7 mouse cellular contexts compared by ENCODE assay signal in the genomic region with DNA sequence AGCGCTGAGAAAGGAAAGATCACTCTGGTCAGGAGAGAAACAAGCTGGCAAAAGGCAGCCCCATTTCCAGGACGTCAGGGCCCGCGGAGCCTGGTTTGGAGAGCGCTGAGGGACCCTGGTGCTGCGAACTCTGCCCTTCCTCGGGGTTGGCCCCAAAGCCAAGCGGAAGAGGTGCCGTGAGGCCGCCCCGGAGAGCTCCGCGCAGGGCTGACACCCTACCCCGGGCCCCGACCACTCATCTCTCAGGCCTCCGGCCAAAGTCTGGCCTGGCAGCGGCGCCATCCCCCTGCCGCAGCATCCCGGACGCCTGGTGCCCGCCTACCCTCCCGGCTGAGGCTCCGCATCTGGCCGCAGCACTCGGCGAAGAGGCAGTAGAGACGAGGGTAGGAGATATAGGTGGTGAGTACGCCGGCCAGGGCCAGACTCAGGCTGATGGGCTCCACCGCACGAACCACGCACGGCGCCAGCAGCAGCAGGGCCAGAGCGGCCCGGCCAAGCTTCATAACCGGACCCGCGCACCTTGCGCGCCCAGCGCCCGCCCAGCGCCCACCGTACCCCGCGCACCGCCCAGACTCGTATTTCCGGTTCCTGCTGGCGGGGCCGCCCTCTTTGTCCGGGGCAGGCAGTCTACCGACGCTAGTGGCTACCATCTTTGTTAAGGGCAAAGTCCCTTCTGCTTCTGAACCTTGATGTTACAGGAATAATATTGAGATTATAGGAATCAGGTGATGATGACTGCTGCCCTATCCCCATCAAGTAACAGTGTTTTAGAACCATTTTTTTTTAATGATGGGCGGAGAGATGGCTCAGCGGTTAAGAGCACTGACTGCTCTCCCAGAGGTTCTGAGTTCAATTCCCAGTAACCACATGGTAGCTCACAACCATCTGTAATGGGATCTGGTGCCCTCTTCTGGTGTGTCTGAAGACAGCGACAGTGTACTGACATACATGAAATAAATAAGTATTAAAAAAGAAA. TPM values are rescaled to one million over a fixed set of nuclear protein-coding genes. Genes with fewer than 3 reads are reported as not detected.
DNase-seq lines count a peak whose midpoint lies in the region; ATAC-seq lines count a peak whose summit lies in the region.

A gene (minus strand): TSS at position 582 of the 976 bp plus-strand sequence.

- peak within 1 kb of the TSS; percentile 20; the same call in 1 of the 2 replicates for H3K27ac ChIP-seq in embryonic facial prominence, embryonic 11.5 days (replicated peaks; ENCODE audit: low read depth, low read length)
- H3K27ac ChIP-seq in limb, embryonic 11.5 days (replicated peaks; ENCODE audit: low read depth, low read length): no peak within 1 kb of the TSS; the same call in 1 of the 2 replicates
- H3K27ac ChIP-seq in midbrain, embryonic 14.5 days (replicated peaks; ENCODE audit: low read depth, low read length): peak within 1 kb of the TSS; percentile 68

- H3K9me3 ChIP-seq in embryonic facial prominence, embryonic 11.5 days (replicated peaks; ENCODE audit: control insufficient read depth, low read length): no peaks in the 10 kb centered on the region
- H3K9me3 ChIP-seq in limb, embryonic 11.5 days (ENCODE audit: control insufficient read depth, low read length): no peaks in the 10 kb centered on the region
- H3K9me3 ChIP-seq in midbrain, embryonic 14.5 days (ENCODE audit: control insufficient read depth, low read length): no peaks in the 10 kb centered on the region

- peak within 1 kb of the TSS; percentile 95 for H3K4me3 ChIP-seq in embryonic facial prominence, embryonic 11.5 days (ENCODE audit: low read depth, low read length)
- H3K4me3 ChIP-seq in limb, embryonic 11.5 days (ENCODE audit: low read depth, low read length): peak within 1 kb of the TSS; percentile 98
- H3K4me3 ChIP-seq in midbrain, embryonic 14.5 days (replicated peaks; ENCODE audit: low read depth, low read length): peak within 1 kb of the TSS; percentile 98

- H3K27me3 ChIP-seq in embryonic facial prominence, embryonic 11.5 days (ENCODE audit: control insufficient read depth, insufficient read depth, low read length): no peaks in the 10 kb centered on the region
- H3K27me3 ChIP-seq in limb, embryonic 11.5 days (ENCODE audit: control insufficient read depth, insufficient read depth, low read length): no peaks in the 10 kb centered on the region
- H3K27me3 ChIP-seq in midbrain, embryonic 14.5 days (ENCODE audit: control insufficient read depth, insufficient read depth, low read length): no peaks in the 10 kb centered on the region

- peak within 1 kb of the TSS; percentile 84 for H3K4me2 ChIP-seq in embryonic facial prominence, embryonic 11.5 days (ENCODE audit: low read depth, low read length)
- peak within 1 kb of the TSS; percentile 89 for H3K4me2 ChIP-seq in limb, embryonic 11.5 days (ENCODE audit: low read depth, severe bottlenecking)
- peak within 1 kb of the TSS; percentile 91 for H3K4me2 ChIP-seq in midbrain, embryonic 14.5 days (ENCODE audit: low read length)

- H3K36me3 ChIP-seq in embryonic facial prominence, embryonic 11.5 days (replicated peaks; ENCODE audit: control insufficient read depth, insufficient read depth, low read depth, low read length): peaks cover 7% of the 10 kb centered on the region
- peaks cover 15% of the 10 kb centered on the region for H3K36me3 ChIP-seq in limb, embryonic 11.5 days (ENCODE audit: control insufficient read depth, insufficient read depth, low read length)
- H3K36me3 ChIP-seq in midbrain, embryonic 14.5 days (ENCODE audit: control insufficient read depth, insufficient read depth, low read length): peaks cover 34% of the 10 kb centered on the region

- H3K4me1 ChIP-seq in embryonic facial prominence, embryonic 11.5 days (ENCODE audit: control insufficient read depth, insufficient read depth, low read length): peaks cover 2% of the 10 kb centered on the region; the same call in 1 of the 2 replicates
- peaks cover 8% of the 10 kb centered on the region for H3K4me1 ChIP-seq in limb, embryonic 11.5 days (ENCODE audit: control insufficient read depth, insufficient read depth, low read length)
- peaks cover 10% of the 10 kb centered on the region for H3K4me1 ChIP-seq in midbrain, embryonic 14.5 days (ENCODE audit: control insufficient read depth, insufficient read depth, low read length)

- 2% methylated on average over 54 of the region's 59 CpGs for WGBS in embryonic facial prominence, embryonic 11.5 days
- 2% methylated on average over 59 of the region's 59 CpGs for WGBS in limb, embryonic 11.5 days
- WGBS in midbrain, embryonic 14.5 days: 2% methylated on average over 59 of the region's 59 CpGs

- peak; percentile 94 for DNase-seq in adrenal gland, postnatal 14 days
- peak; percentile 95 for DNase-seq in embryonic facial prominence, embryonic 11.5 days (ENCODE audit: low spot score)
- peak; percentile 99 for DNase-seq in heart, adult 11 months
- DNase-seq in kidney, adult 18-20 months: peak; percentile 90
- peak; percentile 92 for DNase-seq in limb, embryonic 11.5 days (ENCODE audit: low spot score)
- DNase-seq in midbrain, embryonic 14.5 days: peak; percentile 96
- DNase-seq in spleen, adult 18-20 months: peak; percentile 79 to 86

- ATAC-seq in embryonic facial prominence, embryonic 11.5 days (replicated peaks; ENCODE audit: insufficient number of reproducible peaks, low FRiP score, low TSS enrichment, low read depth): peak; percentile 94
- peak; percentile 88 for ATAC-seq in limb, embryonic 11.5 days (ENCODE audit: insufficient number of reproducible peaks, low FRiP score, low TSS enrichment, low read depth)
- peak; percentile 93 for ATAC-seq in midbrain, embryonic 14.5 days (ENCODE audit: low FRiP score, low TSS enrichment)

- peak within 1 kb of the TSS; percentile 93 for H3K9ac ChIP-seq in embryonic facial prominence, embryonic 11.5 days (replicated peaks; ENCODE audit: low read length)
- peak within 1 kb of the TSS; percentile 89 for H3K9ac ChIP-seq in limb, embryonic 11.5 days (ENCODE audit: low read length)
- H3K9ac ChIP-seq in midbrain, embryonic 14.5 days (replicated peaks; ENCODE audit: low read length): peak within 1 kb of the TSS; percentile 89

RNA-seq across cellular contexts. Expression of the gene that starts here (rescaled TPM):
- total RNA-seq in adrenal gland, postnatal 14 days (2021): 33.5 and 42.5 TPM in 2 replicates
- 84.8 and 86.6 TPM in 2 replicates for polyA plus RNA-seq in embryonic facial prominence, embryonic 11.5 days (2014; fragmentation: Nextera tagmentation; extraction: Ambion mirVana)
- 77.7 and 83.5 TPM in 2 replicates for polyA plus RNA-seq in limb, embryonic 11.5 days (2014; fragmentation: Nextera tagmentation; extraction: Ambion mirVana)
- 81.2 and 89.5 TPM in 2 replicates for polyA plus RNA-seq in midbrain, embryonic 14.5 days (2014; fragmentation: Nextera tagmentation; extraction: Ambion mirVana)
